Mouse (Mus musculus): ENCODE results near the gene Ndufb2. TPM values are rescaled to one million over a fixed set of nuclear protein-coding genes. Genes with fewer than 3 reads are reported as not detected.

Ndufb2 gene
- total and polyA plus RNA-seq, 3 experiments = 80.0 to 144 TPM; not detected in 1

DNA sequence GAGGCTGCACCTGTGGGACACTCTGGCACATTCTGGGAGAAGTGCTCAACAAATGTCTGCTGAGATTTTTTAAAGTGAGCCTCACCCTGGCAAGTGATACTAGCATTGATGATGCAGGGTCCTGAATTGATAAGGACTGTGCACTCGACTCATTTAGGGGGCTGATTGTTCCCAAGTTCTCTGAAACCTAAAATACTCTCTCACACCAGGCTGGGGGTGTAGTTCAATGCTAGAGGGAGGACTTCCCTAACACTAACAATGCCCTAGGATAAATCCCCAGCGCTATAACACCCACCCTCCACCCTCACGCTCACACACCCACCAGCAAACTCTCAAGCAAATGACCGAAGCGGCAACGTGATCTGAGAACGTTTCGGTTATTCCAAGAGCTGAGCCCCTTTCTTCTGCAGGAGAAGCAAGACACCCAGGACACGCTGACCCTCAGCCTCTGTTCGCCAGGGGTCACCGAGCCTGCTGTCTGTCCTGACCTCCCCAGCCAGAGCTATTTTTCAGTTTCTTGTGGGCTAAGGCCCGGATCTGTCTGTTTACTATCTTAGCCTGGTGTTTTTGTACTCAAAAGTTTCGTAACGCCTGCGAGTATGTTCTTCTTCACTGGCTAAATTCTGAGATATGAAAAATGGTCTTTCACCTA lies 48.5 kb upstream of the Ndufb2 start:
- Histone ChIP-seq H3K27me3 (ENCODE audit: control insufficient read depth in 1 of 2, insufficient read depth in 2 of 2, low read length in 2 of 2) (peaks cover 2% of the 10 kb centered on the region in 2 experiments; a peak in 2 of 4 replicates), H3K9me3 (replicated peaks; ENCODE audit: insufficient read depth, low read length) (no peaks in the 10 kb centered on the region), H3K79me2 (ENCODE audit: control insufficient read depth, insufficient read depth, low read length, poor library complexity) (no peaks in the 10 kb centered on the region), H3K4me3 (ENCODE audit: control insufficient read depth in 1 of 2, insufficient read depth in 1 of 2, low read depth in 2 of 2, low read length in 2 of 2) (no peak overlapping the region), H3K36me3 (ENCODE audit: control insufficient read depth in 1 of 2, insufficient read depth in 2 of 2, low read length in 2 of 2) (no peaks in the 10 kb centered on the region), H3K4me1 (ENCODE audit: control insufficient read depth in 1 of 2, insufficient read depth in 2 of 2, low read length in 2 of 2) (no peaks in the 10 kb centered on the region), H3K27ac (ENCODE audit: control insufficient read depth, low read depth, low read length) (no peak overlapping the region), H3K9ac (ENCODE audit: control insufficient read depth, low read depth, low read length, poor library complexity, severe bottlenecking) (no peak overlapping the region)
- DNase-seq (ENCODE audit: low read depth, low spot score) = no peak
- no peak for TF ChIP-seq MXI1 (IDR thresholded peaks at IDR 0.05; ENCODE audit: low read depth, low read length)
- no peak for TF ChIP-seq MAFK (IDR thresholded peaks at IDR 0.05; ENCODE audit: borderline replicate concordance, low read depth, low read length)
- no peak for TF ChIP-seq TCF12 (IDR thresholded peaks at IDR 0.05; ENCODE audit: low read depth, low read length)
- TF ChIP-seq MEF2A (IDR thresholded peaks at IDR 0.05; ENCODE audit: extremely low read depth, insufficient replicate concordance, low read depth, low read length, poor library complexity, severe bottlenecking) = no peak
- TF ChIP-seq KAT2A (conservative IDR thresholded peaks at IDR 0.05; ENCODE audit: low read depth, low read length) = no peak
- no peak for TF ChIP-seq POLR2AphosphoS5 (IDR thresholded peaks at IDR 0.05; ENCODE audit: borderline replicate concordance, low read depth, low read length)
- TF ChIP-seq ZNF384 (IDR thresholded peaks at IDR 0.05; ENCODE audit: low read depth, low read length) = no peak
- TF ChIP-seq TBP (IDR thresholded peaks at IDR 0.05; ENCODE audit: low read depth, low read length) = no peak
- no peak for TF ChIP-seq ELF1 (IDR thresholded peaks at IDR 0.05; ENCODE audit: low read depth, low read length)

DNA sequence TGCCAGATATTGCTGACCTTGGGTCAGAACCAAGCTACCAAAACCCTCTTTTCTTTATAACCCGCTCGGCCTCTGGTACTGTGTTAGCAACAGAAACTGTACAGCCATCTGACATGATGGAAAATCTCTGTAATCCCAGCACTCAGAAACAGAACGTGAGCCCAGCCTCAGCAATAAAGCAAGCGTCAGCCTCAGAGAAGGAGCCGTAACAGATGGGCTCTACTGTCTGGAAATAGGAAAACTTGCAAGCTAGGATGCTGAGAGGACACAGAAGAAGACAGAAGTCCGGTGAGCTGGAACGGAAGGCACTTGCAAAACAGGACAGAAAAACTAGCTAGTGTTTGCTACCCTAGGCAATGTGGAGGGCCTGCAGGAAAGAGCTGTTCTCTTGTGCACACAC lies 46.9 kb upstream of the Ndufb2 start:
- TF ChIP-seq E2F4 (IDR thresholded peaks at IDR 0.05; ENCODE audit: borderline replicate concordance, low read depth, low read length) = no peak
- no peak for TF ChIP-seq HCFC1 (IDR thresholded peaks at IDR 0.05; ENCODE audit: low read depth, low read length)
- no peak for TF ChIP-seq ZMIZ1 (IDR thresholded peaks at IDR 0.05; ENCODE audit: low read depth, low read length)
- TF ChIP-seq MXI1 (IDR thresholded peaks at IDR 0.05; ENCODE audit: low read depth, low read length) = no peak
- no peak for TF ChIP-seq JUND (IDR thresholded peaks at IDR 0.05; ENCODE audit: low read depth, low read length)
- no peak for TF ChIP-seq EP300 (IDR thresholded peaks at IDR 0.05; ENCODE audit: low read depth in 1 of 2, low read length in 2 of 2)
- TF ChIP-seq ZKSCAN1 (IDR thresholded peaks at IDR 0.05; ENCODE audit: low read depth, low read length) = no peak
- TF ChIP-seq SMC3 (IDR thresholded peaks at IDR 0.05; ENCODE audit: low read depth, low read length) = no peak
- TF ChIP-seq TBP (IDR thresholded peaks at IDR 0.05; ENCODE audit: low read depth, low read length) = no peak
- TF ChIP-seq SIN3A (IDR thresholded peaks at IDR 0.05; ENCODE audit: low read length) = no peak
- no peaks in the 10 kb centered on the region for H3K36me3 ChIP-seq (ENCODE audit: control insufficient read depth in 1 of 2, insufficient read depth in 2 of 2, low read length in 2 of 2)
- H3K9ac ChIP-seq (ENCODE audit: control insufficient read depth, low read depth, low read length, poor library complexity, severe bottlenecking) = no peak overlapping the region
- peaks cover 2% of the 10 kb centered on the region in 2 experiments for H3K27me3 ChIP-seq (ENCODE audit: control insufficient read depth in 1 of 2, insufficient read depth in 2 of 2, low read length in 2 of 2)
- no peaks in the 10 kb centered on the region for H3K9me3 ChIP-seq (replicated peaks; ENCODE audit: insufficient read depth, low read length)
- H3K4me1 ChIP-seq (ENCODE audit: control insufficient read depth in 1 of 2, insufficient read depth in 2 of 2, low read length in 2 of 2) = no peaks in the 10 kb centered on the region
- H3K27ac ChIP-seq (ENCODE audit: control insufficient read depth, low read depth, low read length) = no peak overlapping the region
- H3K4me3 ChIP-seq (ENCODE audit: control insufficient read depth in 1 of 2, insufficient read depth in 1 of 2, low read depth in 2 of 2, low read length in 2 of 2) = no peak overlapping the region
- DNase-seq (ENCODE audit: low read depth, low spot score) = no peak
- no peaks in the 10 kb centered on the region for H3K79me2 ChIP-seq (ENCODE audit: control insufficient read depth, insufficient read depth, low read length, poor library complexity)
